Mouse (Mus musculus) forebrain, embryonic 12.5 days (tissue): ENCODE results near the gene Tspear. TPM values are rescaled to one million over a fixed set of nuclear protein-coding genes. Genes with fewer than 3 reads are reported as not detected.
"Not testable (repeated sequence)": the region's sequence is repeated elsewhere in the genome, so short reads cannot be mapped to it uniquely, and the experiment has no call there.

Experiments
- ATAC-seq: fragments of 200-750 bp; cut with Nextera tagmentation; 2 replicates; pipeline ENCODE4 v1.8.0; 2017; ENCODE audit warnings: moderate TSS enrichment; ENCODE audit not compliant: low FRiP score
- H3K27ac ChIP-seq: fragments of 300-500 bp; sonication (generic); 2 replicates; pipeline ENCODE4 v1.5.1; 2016; ENCODE audit warnings: mild to moderate bottlenecking
- H3K27me3 ChIP-seq: fragments of 300-500 bp; sonication (generic); 2 replicates; pipeline ENCODE4 v1.6.1; 2016; ENCODE audit warnings: mild to moderate bottlenecking
- H3K36me3 ChIP-seq: fragments of 300-500 bp; sonication (generic); replicated peaks from 2 replicates; pipeline ENCODE4 v1.6.1; 2016; ENCODE audit warnings: mild to moderate bottlenecking
- H3K4me1 ChIP-seq: fragments of 300-500 bp; sonication (generic); 2 replicates; pipeline ENCODE4 v1.6.1; 2016
- H3K4me2 ChIP-seq: fragments of 300-500 bp; sonication (generic); 2 replicates; pipeline ENCODE4 v1.6.1; 2016; ENCODE audit warnings: mild to moderate bottlenecking, moderate library complexity
- H3K4me3 ChIP-seq: fragments of 300-500 bp; sonication (generic); replicated peaks from 2 replicates; pipeline ENCODE4 v1.5.1; 2016; ENCODE audit warnings: mild to moderate bottlenecking
- H3K9ac ChIP-seq: fragments of 300-500 bp; sonication (generic); 2 replicates; pipeline ENCODE4 v1.6.1; 2016; ENCODE audit warnings: mild to moderate bottlenecking
- H3K9me3 ChIP-seq: fragments of 300-500 bp; sonication (generic); 2 replicates; pipeline ENCODE4 v1.6.1; 2016
- WGBS: fragments of 180-500 bp; shearing (Covaris S2); methylation state at CpG from one replicate; pipeline ENCODE4 v1.1.7; 2016; 5-methylcytosine and 5-hydroxymethylcytosine counted together
- polyA plus RNA-seq: library from polyadenylated mRNA; unstranded; fragments of >200 nt; fragmentation: Nextera tagmentation; extraction: Ambion mirVana; gene quantifications from 2 replicates; pipeline ENCODE4 v1.2.1, GENCODE M21; 2016

Gene Tspear
- polyA plus RNA-seq, 1 experiment from 2014 or later, result 0.92 TPM

DNA sequence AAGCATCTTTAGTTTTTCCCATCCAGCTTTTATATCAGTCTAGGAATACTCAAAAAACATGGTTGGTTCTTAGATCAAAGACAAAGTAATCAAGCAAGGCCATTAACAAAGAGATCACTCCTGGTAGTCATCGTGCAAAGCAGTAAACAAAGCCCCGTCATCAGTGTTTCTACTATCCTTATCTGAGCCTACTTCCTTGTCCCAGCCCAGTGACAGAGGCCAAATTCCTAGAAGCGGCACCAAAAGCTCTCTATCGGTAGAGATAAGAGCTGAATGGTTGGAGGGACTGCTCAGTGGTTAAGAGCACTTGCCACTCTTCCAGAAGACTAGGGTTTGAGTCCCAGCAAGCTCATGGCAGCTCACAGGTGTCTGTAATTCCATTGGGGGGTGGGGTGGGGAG is 14.8 kb upstream of the Tspear start:
- no peaks in the 10 kb centered on the region for H3K9me3 ChIP-seq
- H3K27ac ChIP-seq, result no peak overlapping the region

GRCm38 (mm10) chr10:77673765-77674164 is 12.6 kb upstream of the Tspear start:
- Histone ChIP-seq H3K27me3 (peaks cover 38% of the 10 kb centered on the region), H3K27ac (no peak overlapping the region), H3K9ac (no peak overlapping the region), H3K4me3 (no peak overlapping the region), H3K36me3 (no peaks in the 10 kb centered on the region), H3K4me1 (peaks cover 22% of the 10 kb centered on the region), H3K9me3 (no peaks in the 10 kb centered on the region), H3K4me2 (no peak overlapping the region)
- no peak for ATAC-seq
- 66% methylated on average over 13 of the region's 13 CpGs for WGBS

More for the DNA sequence above, 14.8 kb upstream of the Tspear start:
- Histone ChIP-seq H3K4me1 (peaks cover 9% of the 10 kb centered on the region), H3K36me3 (no peaks in the 10 kb centered on the region), H3K9ac (no peak overlapping the region), H3K4me3 (no peak overlapping the region), H3K4me2 (no peak overlapping the region), H3K27me3 (peaks cover 17% of the 10 kb centered on the region)
- ATAC-seq, result no peak
- WGBS, result 85% methylated on average over 4 of the region's 4 CpGs

GRCm38 (mm10) chr10:77677562-77677961 is 8.8 kb upstream of the Tspear start:
- H3K4me3 ChIP-seq, result peak overlapping the region; percentile 28
- H3K27me3 ChIP-seq, result peaks cover 47% of the 10 kb centered on the region
- under 1% methylated on average over 35 of the region's 35 CpGs for WGBS

GRCm38 (mm10) chr10:77682994-77683393 is 3.4 kb upstream of the Tspear start:
- no peak overlapping the region for H3K9ac ChIP-seq
- 80% methylated on average over 7 of the region's 7 CpGs for WGBS
- no peak for ATAC-seq
- H3K27me3 ChIP-seq, result peaks cover 60% of the 10 kb centered on the region
- H3K4me1 ChIP-seq, result peaks cover 18% of the 10 kb centered on the region
- no peaks in the 10 kb centered on the region for H3K9me3 ChIP-seq
- H3K4me3 ChIP-seq, result no peak overlapping the region
- H3K4me2 ChIP-seq, result no peak overlapping the region
- H3K27ac ChIP-seq, result no peak overlapping the region
- H3K36me3 ChIP-seq, result no peaks in the 10 kb centered on the region

More at GRCm38 (mm10) chr10:77677562-77677961, 8.8 kb upstream of the Tspear start:
- H3K4me1 ChIP-seq, result peaks cover 22% of the 10 kb centered on the region
- no peaks in the 10 kb centered on the region for H3K9me3 ChIP-seq
- H3K36me3 ChIP-seq, result no peaks in the 10 kb centered on the region
- peak overlapping the region; percentile 59 for H3K4me2 ChIP-seq
- ATAC-seq, result peak; percentile 72
- peak overlapping the region; percentile 2; the same call in 1 of the 2 replicates for H3K9ac ChIP-seq
- H3K27ac ChIP-seq, result peak overlapping the region; percentile 36; the same call in 1 of the 2 replicates

GRCm38 (mm10) chr10:77684181-77684580 is 2.2 kb upstream of the Tspear start:
- no peak for ATAC-seq
- H3K27me3 ChIP-seq, result peaks cover 50% of the 10 kb centered on the region
- 36% methylated on average over 8 of the region's 8 CpGs for WGBS
- H3K9ac ChIP-seq, result no peak overlapping the region
- H3K36me3 ChIP-seq, result no peaks in the 10 kb centered on the region
- H3K4me3 ChIP-seq, result no peak overlapping the region
- H3K4me1 ChIP-seq, result peaks cover 18% of the 10 kb centered on the region
- no peaks in the 10 kb centered on the region for H3K9me3 ChIP-seq
- no peak overlapping the region for H3K27ac ChIP-seq
- H3K4me2 ChIP-seq, result no peak overlapping the region

DNA sequence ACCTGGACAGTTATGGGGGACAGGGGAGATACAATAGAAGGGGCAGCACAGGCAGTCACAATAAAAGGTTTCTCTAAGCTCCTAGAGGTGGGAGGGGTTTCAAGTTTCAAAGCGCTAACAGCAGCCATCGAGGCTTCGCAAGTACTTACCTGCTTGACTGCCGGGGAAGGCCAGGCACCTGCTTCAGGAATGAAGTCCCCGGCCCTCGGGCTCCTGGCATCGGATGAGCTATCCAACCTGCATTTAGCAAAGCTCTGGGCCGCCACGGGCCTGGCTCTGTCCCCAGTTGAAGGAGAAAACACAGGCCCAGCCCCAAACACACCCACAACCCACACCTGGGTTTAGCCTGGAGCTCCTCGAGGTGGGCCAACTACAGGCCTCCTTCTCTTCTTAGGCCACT is 652 bp downstream of the Tspear start:
- peaks cover 31% of the 10 kb centered on the region for H3K4me1 ChIP-seq
- H3K9me3 ChIP-seq, result no peaks in the 10 kb centered on the region
- H3K9ac ChIP-seq, result no peak overlapping the region
- no peaks in the 10 kb centered on the region for H3K36me3 ChIP-seq
- peaks cover 45% of the 10 kb centered on the region for H3K27me3 ChIP-seq
- no peak overlapping the region for H3K4me2 ChIP-seq
- ATAC-seq, result no peak
- no peak overlapping the region for H3K27ac ChIP-seq
- 24% methylated on average over 10 of the region's 10 CpGs for WGBS
- no peak overlapping the region for H3K4me3 ChIP-seq

DNA sequence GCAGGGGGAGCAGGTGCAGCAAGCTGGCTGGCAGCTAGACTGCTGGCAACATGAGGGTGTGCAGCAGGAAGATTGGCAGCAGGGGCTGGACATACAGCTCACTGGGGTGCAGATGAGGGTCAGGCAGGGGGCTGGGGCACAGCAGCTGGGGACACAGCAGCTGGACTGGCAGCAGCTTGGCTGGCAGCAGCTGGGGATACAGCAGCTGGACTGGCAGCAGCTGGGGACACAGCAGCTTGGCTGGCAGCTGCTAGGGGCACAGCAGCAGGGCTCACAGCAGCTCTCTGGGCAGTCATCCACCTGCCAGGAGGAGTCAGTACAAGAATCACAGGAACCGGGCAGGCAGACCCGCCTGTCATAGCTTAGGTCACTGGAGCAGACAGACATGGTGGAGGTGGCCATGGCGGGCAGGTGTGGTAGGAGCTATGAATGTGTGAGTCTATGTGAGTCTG is 4.0 kb downstream of the Tspear start, which contains the start of gene Gm19402:
Gm19402 (minus strand) TSS at position 402 of the 452 bp plus-strand sequence.
- 62% methylated on average over 3 of the region's 3 CpGs for WGBS
- not testable (repeated sequence) for ATAC-seq, H3K9me3 ChIP-seq, H3K4me3 ChIP-seq, H3K9ac ChIP-seq, H3K4me2 ChIP-seq, H3K36me3 ChIP-seq
- H3K27me3 ChIP-seq, result peaks cover 25% of the 10 kb centered on the region
- H3K4me1 ChIP-seq, result peaks cover 22% of the 10 kb centered on the region
- H3K27ac ChIP-seq, result peak within 1 kb of the TSS; percentile 36; the same call in 1 of the 2 replicates

DNA sequence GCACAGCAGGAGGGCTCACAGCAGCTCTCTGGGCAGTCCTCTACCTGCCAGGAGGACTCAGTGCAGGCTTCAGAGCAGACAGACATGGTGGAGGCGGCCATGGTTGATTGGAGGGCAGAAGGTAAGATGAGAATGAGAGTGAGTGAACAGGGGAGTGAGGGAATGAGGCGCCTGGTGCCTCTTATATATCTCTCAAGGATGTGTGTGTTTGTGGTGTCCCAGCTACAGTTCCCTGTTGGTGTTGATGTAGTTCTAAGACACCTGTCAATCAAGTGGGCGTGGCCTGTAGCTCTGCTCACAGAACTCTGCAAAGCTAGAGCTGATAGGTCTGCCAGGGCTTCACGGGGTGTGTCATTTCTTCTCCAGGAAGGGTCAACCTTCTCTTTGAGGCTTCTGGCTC is 10.8 kb downstream of the Tspear start, which contains the start of gene Gm9508:
Gm9508 (minus strand) TSS at position 101 of the 400 bp plus-strand sequence.
- Histone ChIP-seq H3K27ac (no peak within 1 kb of the TSS), H3K27me3 (no peaks in the 10 kb centered on the region), H3K9ac (no peak within 1 kb of the TSS), H3K36me3 (no peaks in the 10 kb centered on the region), H3K4me3 (no peak within 1 kb of the TSS), H3K4me1 (no peaks in the 10 kb centered on the region; the same call in 1 of the 2 replicates), H3K9me3 (no peaks in the 10 kb centered on the region), H3K4me2 (no peak within 1 kb of the TSS)
- ATAC-seq, result no peak
- WGBS, result 36% methylated on average over 4 of the region's 4 CpGs

GRCm38 (mm10) chr10:77706326-77706725 is 20.0 kb downstream of the Tspear start, which contains the start of gene Gm10272:
Gm10272 (plus strand) TSS chr10:77706626.
- 96% methylated on average over 1 of the region's 1 CpGs for WGBS
- no peaks in the 10 kb centered on the region for H3K36me3 ChIP-seq

DNA sequence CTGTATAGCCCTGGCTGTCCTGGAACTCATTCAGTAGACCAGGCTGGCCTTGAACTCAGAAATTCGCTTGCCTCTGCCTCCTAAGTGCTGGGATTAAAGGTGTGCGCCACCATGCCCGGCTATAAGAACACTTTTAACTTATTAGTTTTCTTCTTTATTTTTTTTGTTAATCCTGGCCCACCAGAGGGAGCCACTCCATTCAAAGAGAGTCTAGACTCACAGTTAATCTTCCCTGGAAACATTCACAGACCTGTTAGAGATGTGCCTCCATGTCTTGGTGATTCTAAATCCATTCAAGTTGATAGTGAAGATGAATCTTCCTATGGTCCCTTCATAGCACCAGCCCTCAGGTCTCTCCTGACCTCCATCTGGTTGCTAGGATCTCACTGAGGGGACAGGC is 23.5 kb downstream of the Tspear start:
- Histone ChIP-seq H3K4me3 (no peak overlapping the region), H3K27me3 (no peaks in the 10 kb centered on the region), H3K9me3 (peaks cover 19% of the 10 kb centered on the region; the same call in 1 of the 2 replicates), H3K27ac (no peak overlapping the region), H3K4me1 (no peaks in the 10 kb centered on the region), H3K36me3 (no peaks in the 10 kb centered on the region), H3K4me2 (no peak overlapping the region), H3K9ac (no peak overlapping the region)
- WGBS, result 75% methylated on average over 3 of the region's 3 CpGs
- no peak for ATAC-seq

More at GRCm38 (mm10) chr10:77706326-77706725, 20.0 kb downstream of the Tspear start, which contains the start of gene Gm10272:
- no peaks in the 10 kb centered on the region for H3K27me3 ChIP-seq
- no peaks in the 10 kb centered on the region for H3K4me1 ChIP-seq
- H3K9ac ChIP-seq, result no peak within 1 kb of the TSS
- no peak within 1 kb of the TSS for H3K4me2 ChIP-seq
- H3K9me3 ChIP-seq, result peaks cover 22% of the 10 kb centered on the region
- ATAC-seq, result no peak
- H3K27ac ChIP-seq, result no peak within 1 kb of the TSS
- H3K4me3 ChIP-seq, result no peak within 1 kb of the TSS

DNA sequence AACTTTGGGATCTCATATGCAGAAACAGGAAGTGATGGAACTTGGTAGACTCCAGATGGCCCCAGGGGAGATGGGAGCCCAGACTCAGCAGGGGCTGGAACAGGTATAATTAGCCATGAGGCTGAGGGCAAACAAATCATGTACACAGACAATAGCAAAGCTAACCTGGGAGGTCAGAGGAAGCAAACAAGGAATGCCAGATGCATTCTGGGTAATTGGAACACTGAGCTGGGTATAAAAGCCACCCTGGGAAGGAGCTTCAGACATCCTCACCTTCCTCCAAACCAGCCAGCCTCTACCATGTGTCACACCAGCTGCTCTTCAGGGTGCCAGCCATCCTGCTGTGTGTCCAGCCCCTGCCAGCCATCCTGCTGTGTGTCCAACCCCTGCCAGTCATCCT is 24.8 kb downstream of the Tspear start, which contains the start of gene Gm10024:
Gm10024 (plus strand) TSS at position 301 of the 400 bp plus-strand sequence.
- not testable (repeated sequence) for H3K36me3 ChIP-seq, H3K27me3 ChIP-seq, H3K4me3 ChIP-seq, H3K4me1 ChIP-seq, H3K27ac ChIP-seq, ATAC-seq, H3K9ac ChIP-seq, H3K4me2 ChIP-seq
- H3K9me3 ChIP-seq, result peaks cover 15% of the 10 kb centered on the region; the same call in 1 of the 2 replicates

DNA sequence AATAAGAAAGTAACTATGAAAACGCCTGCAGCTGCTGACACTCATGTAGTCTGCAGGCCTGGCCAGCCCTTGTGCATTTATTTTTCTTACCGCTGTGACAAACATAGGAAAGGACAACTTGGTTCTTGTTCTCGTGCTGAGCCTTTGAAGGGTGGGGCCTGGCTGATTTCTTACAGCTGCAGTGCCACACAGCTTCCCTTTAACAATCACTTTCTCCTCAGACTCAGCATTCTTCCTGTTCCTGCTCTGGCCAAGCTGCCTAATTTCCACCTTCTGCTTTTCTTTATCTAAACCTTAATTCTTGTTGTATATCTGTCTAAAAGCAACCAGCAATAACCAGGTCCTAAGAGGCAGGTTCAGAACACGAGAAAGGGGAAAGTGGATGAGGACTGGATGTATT is 27.4 kb downstream of the Tspear start:
- Histone ChIP-seq H3K4me1 (no peaks in the 10 kb centered on the region), H3K4me2 (no peak overlapping the region), H3K27ac (no peak overlapping the region), H3K9ac (no peak overlapping the region), H3K9me3 (0 out of 2 replicates have a peak, but pooled peaks cover 9% of the 10 kb centered on the region), H3K36me3 (no peaks in the 10 kb centered on the region), H3K4me3 (no peak overlapping the region), H3K27me3 (no peaks in the 10 kb centered on the region)
- 79% methylated on average over 4 of the region's 4 CpGs for WGBS
- ATAC-seq, result no peak

GRCm38 (mm10) chr10:77715507-77715906 is 29.1 kb downstream of the Tspear start, which contains the start of gene Gm10142:
Gm10142 (plus strand) TSS chr10:77715807.
- H3K9ac ChIP-seq, result no peak within 1 kb of the TSS
- H3K9me3 ChIP-seq, result 0 out of 2 replicates have a peak, but pooled peaks cover 11% of the 10 kb centered on the region
- H3K4me1 ChIP-seq, result no peaks in the 10 kb centered on the region
- H3K27me3 ChIP-seq, result no peaks in the 10 kb centered on the region
- no peak within 1 kb of the TSS for H3K4me2 ChIP-seq
- WGBS, result 96% methylated on average over 1 of the region's 1 CpGs
- H3K27ac ChIP-seq, result no peak within 1 kb of the TSS
- no peaks in the 10 kb centered on the region for H3K36me3 ChIP-seq
- no peak within 1 kb of the TSS for H3K4me3 ChIP-seq
- no peak for ATAC-seq
